Mouse (Mus musculus) left cerebral cortex, adult 9 months (tissue): ENCODE measurements around the gene Usp17le.
"Not testable (repeated sequence)": the region's sequence is repeated elsewhere in the genome, so short reads cannot be mapped to it uniquely, and the experiment has no call there.

Source experiments
- DNase-seq, 2 experiments: peaks; one replicate each; pipeline ENCODE4 v3.0.0; 2022; ENCODE audit warnings: low spot score in 2 of 2

The Usp17le gene

GRCm38 (mm10) chr7:104777370-104777769 is at the start of gene Usp17le:
Usp17le (minus strand) TSS chr7:104777470.
- not testable (repeated sequence) for DNase-seq

- DNase-seq, result not testable (repeated sequence)
Measured at GRCm38 (mm10) chr7:104810335-104810734, 33.1 kb upstream of the Usp17le start.

GRCm38 (mm10) chr7:104790796-104791195 is 13.5 kb upstream of the Usp17le start:
- DNase-seq, result no peak
